Mouse (Mus musculus) CD4-positive, CD25-positive, alpha-beta regulatory T cell, adult 2 months (primary cell): ENCODE results near the gene Thtpa.
A peak's percentile ranks its signal among the peaks of the same experiment; 100 is the strongest.

Source experiments
- DNase-seq: peaks from one replicate; pipeline ENCODE4 v3.0.0-alpha.2; 2012; ENCODE audit warnings: low read depth, low spot score

The Thtpa gene

DNA sequence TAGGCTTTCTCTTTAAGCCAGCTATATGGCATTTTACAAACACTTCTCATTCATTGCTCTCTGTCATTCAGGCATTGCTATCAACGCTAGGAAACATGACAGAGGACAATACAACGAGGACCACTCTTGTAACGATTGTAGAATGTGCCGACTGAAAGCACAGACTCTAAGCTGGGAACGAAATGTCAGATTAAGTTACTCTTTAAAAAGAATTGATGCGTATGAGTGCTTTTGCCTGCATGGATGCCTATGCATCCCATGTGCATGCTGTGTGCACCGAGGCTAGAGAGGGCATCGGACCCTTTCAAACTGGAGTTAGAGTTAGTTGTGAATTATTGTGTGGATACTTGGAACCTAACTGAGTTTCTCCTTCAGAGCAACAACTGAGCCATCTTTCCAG is 41.1 kb downstream of the Thtpa start:
- no peak for DNase-seq

DNA sequence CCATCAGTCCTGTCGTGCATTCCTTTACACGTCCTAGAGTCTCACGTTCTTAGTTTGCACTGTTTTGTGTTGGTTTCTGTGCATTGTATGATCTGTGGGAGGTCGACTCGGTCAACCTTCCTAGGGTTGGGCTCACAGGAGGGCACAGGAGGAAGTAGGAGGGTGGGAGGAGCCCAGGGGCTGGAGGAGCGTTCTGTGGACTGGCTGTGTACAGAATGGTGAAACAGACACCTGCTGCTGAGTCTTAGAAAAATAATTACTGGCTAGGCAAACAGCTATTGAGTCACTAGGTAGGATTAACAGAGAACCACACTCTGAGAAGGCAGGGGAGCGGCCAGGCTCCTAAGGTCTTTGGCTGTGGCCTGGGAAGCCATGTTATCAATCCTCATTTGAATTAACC is 44.7 kb downstream of the Thtpa start:
- DNase-seq, result no peak

DNA sequence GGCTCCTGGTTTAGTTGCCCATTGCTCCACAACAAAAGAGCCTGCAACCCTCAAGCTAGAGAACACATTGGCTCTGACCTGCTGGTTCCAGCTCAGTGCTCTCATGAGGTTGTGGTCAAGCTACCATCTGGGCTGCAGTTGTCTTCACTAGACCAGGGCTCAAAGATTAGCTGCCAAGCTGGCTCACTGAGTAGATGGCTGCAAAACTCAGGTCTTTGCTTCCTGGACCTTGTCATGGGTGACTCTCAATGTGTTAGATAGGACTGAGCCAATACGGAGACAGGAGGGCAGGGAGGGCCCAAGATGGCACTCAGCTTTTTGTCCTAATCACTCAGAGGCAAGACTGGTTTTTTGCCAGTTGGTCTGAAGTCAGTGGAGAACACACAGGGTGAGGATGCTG is 51.7 kb downstream of the Thtpa start:
- DNase-seq, result no peak

DNA sequence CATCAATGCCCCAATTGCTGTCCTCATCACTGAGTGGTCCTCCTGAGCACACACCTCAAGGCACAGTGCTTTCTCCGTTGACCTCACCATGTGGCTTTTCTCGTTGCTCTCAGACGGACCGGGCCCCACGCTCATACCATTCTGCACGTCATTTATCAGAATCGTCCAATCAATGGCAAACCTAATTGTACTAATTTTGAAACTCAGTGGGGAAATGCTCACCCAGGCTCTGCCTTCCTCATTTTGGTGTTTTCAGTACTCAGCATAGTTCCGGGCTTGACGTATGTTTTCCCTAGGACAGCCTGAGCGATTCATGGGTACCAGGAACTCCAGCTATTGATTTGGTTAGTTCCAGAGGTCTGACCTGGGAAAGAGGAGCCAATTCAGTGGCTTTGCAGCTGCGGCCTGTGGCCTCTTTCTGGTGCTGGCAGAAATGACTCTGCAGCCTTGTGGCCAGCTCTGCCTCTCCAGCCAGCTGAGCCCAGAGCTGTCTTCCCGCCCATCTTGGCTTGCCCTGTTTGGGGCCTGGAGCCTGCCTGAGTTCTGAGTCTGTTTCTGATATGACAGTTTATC is 52.3 kb downstream of the Thtpa start:
- DNase-seq, result no peak

DNA sequence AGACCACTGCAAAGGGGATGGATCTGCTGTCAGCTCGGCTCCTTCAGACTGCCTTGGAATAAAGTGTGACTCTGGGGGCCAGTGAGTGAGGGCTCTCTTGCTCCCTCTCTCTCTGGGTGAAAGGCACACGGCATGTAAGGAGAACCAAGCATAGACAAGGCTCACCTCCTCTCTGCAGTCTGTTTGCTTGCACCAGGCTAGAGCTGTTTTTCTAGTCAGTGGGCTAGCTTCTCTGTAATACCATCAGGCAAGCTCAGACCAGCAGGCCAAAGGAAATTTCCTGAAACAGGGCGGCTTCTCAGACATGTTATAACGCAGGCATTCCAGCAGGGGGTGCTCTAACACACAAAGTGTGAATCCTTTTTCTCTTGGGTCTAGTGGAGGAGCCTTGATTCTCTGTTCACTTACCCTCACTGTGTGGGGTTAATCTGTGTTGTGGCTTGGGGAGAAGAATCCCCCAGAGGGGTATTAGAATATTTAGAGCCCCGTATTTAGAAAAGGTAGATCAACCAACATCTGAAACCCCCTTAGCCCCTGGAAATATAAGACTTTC is 53.9 kb downstream of the Thtpa start:
- DNase-seq, result peak; percentile 68
